Mouse (Mus musculus) CD4-positive, CD25-positive, alpha-beta regulatory T cell, adult 9 weeks (primary cell): ENCODE data around the gene Bet1l. TPM values are rescaled to one million over a fixed set of nuclear protein-coding genes. Genes with fewer than 3 reads are reported as not detected.

ENCODE experiments used
- polyA plus RNA-seq: library from polyadenylated mRNA; unstranded; fragments of 100-300 nt; shearing (Covaris generic); gene quantifications from one replicate; pipeline ENCODE4 v1.2.1, GENCODE M21; 2017

Gene Bet1l
- 65.2 TPM for polyA plus RNA-seq

GRCm38 (mm10) chr7:140857550-140858505 lies at the start of gene Bet1l:
TSS of gene Bet1l (minus strand) at chr7:140857577.

GRCm38 (mm10) chr7:140900220-140900619 lies 42.8 kb upstream of the Bet1l start, which contains the start of gene Cox8b:
TSS of gene Cox8b (minus strand) at chr7:140900446.

GRCm38 (mm10) chr7:140881696-140882468 lies 24.5 kb upstream of the Bet1l start, which contains the start of the genes Psmd13 and Sirt3:
TSS of gene Psmd13 (plus strand) at chr7:140881968.
TSS of gene Sirt3 (minus strand) at chr7:140882309.

DNA sequence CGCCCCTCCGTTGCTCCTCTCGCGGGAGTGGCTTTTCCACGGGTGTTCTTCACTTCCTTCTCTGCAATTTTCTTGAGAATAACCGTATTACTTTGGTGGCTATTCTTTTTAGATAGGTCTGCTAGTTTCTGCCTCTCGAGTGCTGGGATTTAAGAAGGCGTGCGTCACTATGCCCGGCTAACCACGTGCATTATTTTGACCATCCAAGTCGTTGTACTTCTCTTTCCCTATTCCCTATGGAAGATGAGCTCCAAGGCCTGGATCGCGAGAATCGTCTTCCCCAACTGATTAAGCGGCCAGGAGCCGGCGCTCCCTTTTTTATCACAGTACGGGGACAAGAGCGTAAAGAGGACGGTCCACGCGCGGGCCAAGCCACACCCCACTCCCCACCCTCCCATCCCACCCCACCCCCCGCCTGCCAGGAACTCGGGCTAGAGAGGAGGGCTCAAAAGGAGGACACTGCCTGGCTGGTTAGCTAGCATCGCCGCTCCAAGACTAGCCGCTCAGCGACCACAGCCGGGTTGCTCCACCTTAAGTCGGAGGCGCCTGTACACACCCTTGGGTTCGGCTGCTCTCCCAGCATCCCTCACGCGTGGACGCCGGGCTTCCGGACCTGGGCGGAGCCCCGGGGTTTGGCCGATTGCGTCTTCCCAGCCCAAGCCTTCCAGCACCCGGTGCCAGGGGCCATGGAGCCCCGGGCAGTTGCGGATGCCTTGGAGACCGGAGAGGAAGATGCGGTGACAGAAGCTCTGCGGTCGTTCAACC lies 410 bp downstream of the Bet1l start, which contains the start of gene Ric8a:
Gene Ric8a (plus strand): TSS at position 173 of the 765 bp plus-strand sequence.

DNA sequence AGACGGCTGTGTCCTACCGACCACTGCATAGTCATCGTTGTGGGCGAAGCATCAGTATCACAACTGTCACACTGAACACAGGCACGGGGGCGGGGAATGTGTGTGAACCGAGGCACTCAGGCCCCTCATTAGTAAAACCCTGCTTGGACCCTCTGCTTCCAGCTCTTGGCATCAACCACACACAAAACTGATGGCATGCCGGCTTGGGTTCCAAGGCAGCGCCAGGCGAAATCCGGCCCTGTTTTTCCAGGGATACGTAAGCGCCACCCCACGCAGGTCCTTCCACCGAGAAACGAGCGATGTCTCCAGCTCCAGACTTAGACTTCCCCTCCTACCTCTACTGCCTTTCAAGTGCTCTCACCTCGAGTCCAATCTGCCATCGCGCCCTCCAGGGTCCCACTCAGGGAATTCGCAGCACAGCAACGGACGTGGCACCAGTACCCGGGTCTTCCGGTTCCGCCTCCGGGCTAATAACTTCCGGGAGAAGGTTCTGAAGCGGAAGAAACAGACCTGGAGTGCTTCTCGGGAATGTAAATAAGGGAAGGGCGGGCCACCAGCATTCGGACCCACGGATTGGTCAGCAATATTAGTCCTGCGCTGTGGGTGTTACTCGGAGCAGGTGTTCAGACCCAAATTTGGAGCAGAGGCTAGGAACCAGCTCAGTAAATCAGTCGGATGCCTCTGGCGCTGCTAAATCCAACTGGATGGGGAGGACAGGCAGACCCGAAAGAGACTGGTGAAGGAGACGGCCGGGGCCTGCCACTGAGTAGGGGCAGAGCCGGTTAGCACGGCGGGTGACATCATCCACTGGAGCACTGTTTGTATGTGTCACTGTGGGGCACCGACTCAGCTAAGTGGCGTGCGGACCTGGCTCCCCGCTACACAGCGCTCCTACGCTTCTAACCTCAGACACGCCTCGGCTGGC lies 1.3 kb downstream of the Bet1l start, which contains the start of gene Gm45785:
Gene Gm45785 (minus strand): TSS at position 472 of the 925 bp plus-strand sequence.

GRCm38 (mm10) chr7:140847755-140848580 lies 9.4 kb downstream of the Bet1l start, which contains the start of gene Odf3:
TSS of gene Odf3 (plus strand) at chr7:140847805.

GRCm38 (mm10) chr7:140844905-140845665 lies 12.3 kb downstream of the Bet1l start, which contains the start of gene Scgb1c1:
TSS of gene Scgb1c1 (plus strand) at chr7:140845547.

DNA sequence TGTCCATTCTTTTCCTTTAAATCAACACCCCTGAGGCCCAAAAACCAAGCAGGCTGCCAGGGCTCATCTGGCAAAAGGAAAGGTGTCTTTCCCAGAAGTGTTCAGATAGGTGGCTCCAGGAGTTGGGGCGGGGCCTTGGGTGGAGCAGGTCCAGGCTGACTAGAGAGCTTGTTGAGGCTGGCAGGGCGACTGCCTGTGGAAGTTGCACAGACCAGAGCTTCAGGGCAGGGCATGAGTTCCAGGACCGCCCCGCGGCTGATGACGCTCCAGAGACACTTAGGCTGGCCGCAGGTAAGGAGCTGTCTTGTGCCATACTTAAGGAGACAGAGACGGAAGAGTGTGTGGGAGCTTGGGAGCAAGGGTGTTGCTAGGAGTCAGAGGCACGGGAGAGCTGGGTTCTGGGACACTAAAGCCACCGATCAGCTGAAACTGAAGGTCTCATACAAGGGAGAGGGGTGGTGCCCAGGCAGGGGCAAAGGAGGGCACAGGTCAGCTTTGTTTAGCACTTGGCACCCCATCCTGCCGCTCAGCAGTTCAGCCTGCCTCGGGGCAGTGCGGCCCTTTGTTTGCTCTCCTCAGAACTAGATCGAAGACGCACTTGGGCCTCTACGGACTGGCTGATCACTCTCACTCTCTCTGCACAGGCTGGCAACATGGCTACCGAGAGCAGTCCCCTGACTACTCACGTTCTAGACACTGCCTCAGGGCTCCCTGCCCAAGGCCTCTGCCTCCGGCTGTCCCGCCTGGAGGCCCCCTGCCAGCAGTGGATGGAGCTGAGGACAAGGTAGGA lies 22.2 kb downstream of the Bet1l start, which contains the start of gene Urah:
Gene Urah (plus strand): TSS at position 51 of the 790 bp plus-strand sequence.

DNA sequence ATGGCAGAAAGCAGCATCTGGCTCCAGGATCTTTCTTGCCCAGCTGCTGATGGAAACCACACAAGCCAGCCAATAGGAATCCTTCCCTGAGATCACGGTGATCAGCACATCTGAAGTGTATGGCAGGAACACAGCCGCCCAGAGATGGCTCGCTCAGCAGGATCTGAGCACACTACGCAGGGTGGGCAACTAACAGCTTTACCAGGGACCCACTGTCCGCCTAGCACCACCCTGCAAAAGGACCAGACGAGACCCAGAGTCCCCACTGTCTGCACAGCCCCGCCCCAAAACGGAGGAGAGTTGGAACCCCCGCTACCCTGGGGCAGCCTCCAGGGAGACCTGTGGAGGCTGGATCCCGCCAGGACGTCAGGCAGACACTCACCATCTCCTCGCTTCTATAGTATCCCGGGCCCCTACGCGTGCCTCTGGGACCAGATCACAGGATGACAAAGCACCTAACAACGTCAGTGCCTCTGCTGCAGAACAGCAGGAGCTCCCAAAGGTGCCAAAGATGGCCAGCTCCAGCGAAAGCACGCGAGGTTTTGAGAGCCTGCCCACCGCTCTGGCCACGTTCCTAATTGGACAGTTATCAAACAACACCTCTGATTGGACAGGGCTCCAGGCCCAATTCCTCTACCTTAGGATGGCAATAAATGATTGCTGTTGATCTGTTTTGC lies 35.6 kb downstream of the Bet1l start, which contains the start of gene Zfp941:
Gene Zfp941 (minus strand): TSS at position 526 of the 677 bp plus-strand sequence.

Other genes starting within 250 kb of the Bet1l start
- not detected for gene Olfr61, start 228.6 kb downstream of the Bet1l start, polyA plus RNA-seq
- not detected for gene Olfr53, start 211.1 kb downstream of the Bet1l start, polyA plus RNA-seq
- 0.02 TPM for gene Olfr539, start 197.6 kb downstream of the Bet1l start, polyA plus RNA-seq
- not detected for gene Olfr45, start 175.6 kb downstream of the Bet1l start, polyA plus RNA-seq
- gene Olfr541, start 160.3 kb downstream of the Bet1l start, polyA plus RNA-seq = not detected
- gene Cyp2e1, start 93.8 kb downstream of the Bet1l start, polyA plus RNA-seq = not detected
- gene Syce1, start 69.7 kb downstream of the Bet1l start, polyA plus RNA-seq = 0.40 TPM
- gene Zfp941, start 35.4 kb downstream of the Bet1l start, polyA plus RNA-seq = 0.46 TPM
- gene Urah, start 22.6 kb downstream of the Bet1l start, polyA plus RNA-seq = not detected
- gene Scgb1c1, start 12.0 kb downstream of the Bet1l start, polyA plus RNA-seq = not detected
- not detected for gene Odf3, start 9.8 kb downstream of the Bet1l start, polyA plus RNA-seq
- not detected for gene Gm45785, start 1.2 kb downstream of the Bet1l start, polyA plus RNA-seq
- gene Ric8a, start 620 bp downstream of the Bet1l start, polyA plus RNA-seq = 163 TPM
- gene Psmd13, start 24.4 kb upstream of the Bet1l start, polyA plus RNA-seq = 270 TPM
- gene Sirt3, start 24.7 kb upstream of the Bet1l start, polyA plus RNA-seq = 10.4 TPM
- not detected for gene Cox8b, start 42.9 kb upstream of the Bet1l start, polyA plus RNA-seq
- not detected for gene Nlrp6, start 63.3 kb upstream of the Bet1l start, polyA plus RNA-seq
- 40.2 TPM for gene Pgghg, start 83.8 kb upstream of the Bet1l start, polyA plus RNA-seq
- 0.98 TPM for gene Ifitm5, start 92.7 kb upstream of the Bet1l start, polyA plus RNA-seq
- not detected for gene Gm45717, start 98.4 kb upstream of the Bet1l start, polyA plus RNA-seq
- gene Ifitm2, start 98.4 kb upstream of the Bet1l start, polyA plus RNA-seq = 30.3 TPM
- not detected for gene Ifitm1, start 109.6 kb upstream of the Bet1l start, polyA plus RNA-seq
- 8.5 TPM for gene Ifitm3, start 153.2 kb upstream of the Bet1l start, polyA plus RNA-seq
- gene Ifitm6, start 160.3 kb upstream of the Bet1l start, polyA plus RNA-seq = not detected
- gene Gm17387, start 171.6 kb upstream of the Bet1l start, polyA plus RNA-seq = not detected
- 15.5 TPM for gene B4galnt4, start 203.5 kb upstream of the Bet1l start, polyA plus RNA-seq
- gene Pkp3, start 220.6 kb upstream of the Bet1l start, polyA plus RNA-seq = 411 TPM
- gene Sigirr, start 243.0 kb upstream of the Bet1l start, polyA plus RNA-seq = 274 TPM